Mouse (Mus musculus) C2C12 (cell line): ENCODE data around the gene Sod3.

Source experiments
- CEBPB ChIP-seq: IDR thresholded peaks from one replicate; pipeline ENCODE4 v1.6.1; 2011; ENCODE audit warnings: low read depth, mild to moderate bottlenecking, control low read depth, moderate library complexity
- CTCF ChIP-seq: IDR thresholded peaks from one replicate; pipeline ENCODE4 v1.5.1; 2011; ENCODE audit not compliant: control insufficient read depth, insufficient read depth, insufficient read length
- USF1 ChIP-seq: IDR thresholded peaks from one replicate; pipeline ENCODE4 v1.6.1; 2011; ENCODE audit warnings: low read depth, mild to moderate bottlenecking, control low read depth, moderate library complexity

DNA sequence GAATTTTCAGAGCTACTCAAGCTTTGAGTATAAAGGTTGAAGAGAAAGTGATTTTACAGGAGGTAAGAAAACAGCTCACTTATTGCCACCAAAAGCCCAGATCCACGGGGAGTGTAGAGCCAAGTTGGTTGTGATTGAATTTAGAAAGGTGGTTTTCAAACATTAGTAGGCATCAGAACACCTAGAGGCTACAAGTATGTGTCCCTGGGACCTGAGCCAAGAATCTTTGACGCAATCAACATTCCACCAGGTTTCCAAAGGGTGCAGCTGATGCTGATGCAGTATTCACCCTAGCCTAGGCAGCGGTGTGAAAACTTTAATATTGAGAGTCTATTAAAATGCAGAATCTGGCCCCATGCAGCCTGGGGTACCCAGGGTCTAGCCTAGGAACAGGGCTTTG, 28.0 kb upstream of the Sod3 start:
- TF ChIP-seq USF1: no peak
- TF ChIP-seq CTCF: no peak
- no peak for TF ChIP-seq CEBPB
